Mouse (Mus musculus) CH12.LX (cell line): ENCODE data around the gene Ncf4. TPM values are rescaled to one million over a fixed set of nuclear protein-coding genes. Genes with fewer than 3 reads are reported as not detected.

Experiments used
- DNase-seq: peaks from one replicate; pipeline ENCODE4 v3.0.0-alpha.2; 2013; ENCODE audit errors: extremely low read depth
- H3K27ac ChIP-seq: 2 replicates; pipeline ENCODE4 v1.5.1; 2012; ENCODE audit warnings: low read depth, mild to moderate bottlenecking, control low read depth, moderate library complexity; ENCODE audit not compliant: insufficient read depth
- H3K27me3 ChIP-seq: replicated peaks from 2 replicates; pipeline ENCODE3; 2012; ENCODE audit warnings: inconsistent platforms
- H3K36me3 ChIP-seq, 2 experiments: replicated peaks in 1 of 2; 2 replicates each; pipeline versions ENCODE3 to v1.6.1; 2012; ENCODE audit warnings: inconsistent platforms in 1 of 2, low read length in 1 of 2, mild to moderate bottlenecking in 1 of 2, mixed read lengths in 1 of 2, moderate library complexity in 1 of 2; ENCODE audit not compliant: control insufficient read depth in 1 of 2, insufficient read depth in 1 of 2
- H3K4me1 ChIP-seq, 2 experiments: 2 replicates each; pipeline ENCODE4 v1.6.1; 2012; ENCODE audit warnings: inconsistent platforms in 1 of 2, moderate library complexity in 1 of 2; ENCODE audit not compliant: insufficient read depth in 2 of 2, control insufficient read depth in 1 of 2
- H3K4me2 ChIP-seq: 2 replicates; pipeline ENCODE4 v1.6.1; 2012; ENCODE audit warnings: low read depth, mild to moderate bottlenecking, control low read depth; ENCODE audit not compliant: poor library complexity, insufficient read depth, severe bottlenecking
- H3K4me3 ChIP-seq, 3 experiments: fragments of 150-350 bp in 1 of 3; sonication (generic) in 1 of 3; replicated peaks in 1 of 3; 2 replicates each; pipeline versions ENCODE3 to v1.5.1; 2011 to 2012; ENCODE audit warnings: low read depth in 2 of 3, low read length in 2 of 3, mild to moderate bottlenecking in 2 of 3, moderate library complexity in 2 of 3, control low read depth in 1 of 3, improper control_type of control experiment in 1 of 3, inconsistent platforms in 1 of 3, mixed read lengths in 1 of 3; ENCODE audit not compliant: poor library complexity in 1 of 3
- H3K79me2 ChIP-seq: replicated peaks from 2 replicates; pipeline ENCODE4 v1.6.1; 2012; ENCODE audit warnings: mild to moderate bottlenecking, moderate library complexity; ENCODE audit not compliant: control insufficient read depth, poor library complexity, insufficient read depth, severe bottlenecking; ENCODE audit errors: extremely low read depth
- H3K9ac ChIP-seq: 2 replicates; pipeline ENCODE4 v1.6.1; 2012; ENCODE audit warnings: low read depth, mild to moderate bottlenecking, control low read depth, moderate library complexity; ENCODE audit not compliant: insufficient read depth
- H3K9me3 ChIP-seq: replicated peaks from 2 replicates; pipeline ENCODE3; 2012; ENCODE audit warnings: low read length, inconsistent platforms, mixed read lengths
- BHLHE40 ChIP-seq: IDR thresholded peaks from 2 replicates; pipeline ENCODE4 v1.6.1; 2011; ENCODE audit warnings: mild to moderate bottlenecking, low read depth, low read length, improper control_type of control experiment
- CHD1 ChIP-seq: IDR thresholded peaks from 2 replicates; pipeline ENCODE4 v1.6.1; 2012; ENCODE audit warnings: low read depth, low read length, improper control_type of control experiment, inconsistent platforms
- CHD2 ChIP-seq: IDR thresholded peaks from 2 replicates; pipeline ENCODE4 v1.6.1; 2011; ENCODE audit warnings: low read length, improper control_type of control experiment
- CTCF ChIP-seq, 2 experiments: IDR thresholded peaks in 1 of 2; conservative IDR thresholded peaks in 1 of 2; 2 replicates each; pipeline ENCODE4 v1.5.1; 2011 to 2012; ENCODE audit warnings: low read depth in 2 of 2, low read length in 2 of 2, improper control_type of control experiment in 1 of 2, inconsistent platforms in 1 of 2, mild to moderate bottlenecking in 1 of 2, moderate library complexity in 1 of 2
- E2F4 ChIP-seq: IDR thresholded peaks from 2 replicates; pipeline ENCODE4 v1.6.1; 2011; ENCODE audit warnings: low read depth, low read length, improper control_type of control experiment; ENCODE audit not compliant: insufficient replicate concordance
- ELF1 ChIP-seq: IDR thresholded peaks from 2 replicates; pipeline ENCODE4 v1.6.1; 2014; ENCODE audit warnings: low read depth, mild to moderate bottlenecking, inconsistent platforms, low read length, improper control_type of control experiment
- EP300 ChIP-seq: IDR thresholded peaks from 2 replicates; pipeline ENCODE4 v1.6.1; 2011; ENCODE audit warnings: low read length, improper control_type of control experiment
- ETS1 ChIP-seq: conservative IDR thresholded peaks from 2 replicates; pipeline ENCODE4 v1.6.1; 2012; ENCODE audit warnings: low read depth, mild to moderate bottlenecking, inconsistent platforms, low read length, improper control_type of control experiment, moderate library complexity
- GABPA ChIP-seq: IDR thresholded peaks from 2 replicates; pipeline ENCODE4 v1.6.1; 2012; ENCODE audit warnings: low read depth, low read length, improper control_type of control experiment, inconsistent platforms; ENCODE audit not compliant: insufficient replicate concordance
- HCFC1 ChIP-seq: IDR thresholded peaks from 2 replicates; pipeline ENCODE4 v1.6.1; 2012; ENCODE audit warnings: low read depth, mild to moderate bottlenecking, inconsistent platforms, low read length, improper control_type of control experiment
- IRF4 ChIP-seq: IDR thresholded peaks from 2 replicates; pipeline ENCODE4 v1.6.1; 2014; ENCODE audit warnings: low read depth, mild to moderate bottlenecking, inconsistent platforms, low read length, improper control_type of control experiment
- JUN ChIP-seq: IDR thresholded peaks from 2 replicates; pipeline ENCODE4 v1.6.1; 2011; ENCODE audit warnings: low read depth, mild to moderate bottlenecking, low read length, improper control_type of control experiment, moderate library complexity; ENCODE audit not compliant: insufficient read depth
- JUND ChIP-seq: conservative IDR thresholded peaks from 2 replicates; pipeline ENCODE4 v1.6.1; 2011; ENCODE audit warnings: low read depth, low read length, improper control_type of control experiment
- KAT2A ChIP-seq: IDR thresholded peaks from 2 replicates; pipeline ENCODE4 v1.6.1; 2012; ENCODE audit warnings: low read length, improper control_type of control experiment, inconsistent platforms; ENCODE audit not compliant: insufficient replicate concordance
- MAFK ChIP-seq: IDR thresholded peaks from 2 replicates; pipeline ENCODE4 v1.6.1; 2011; ENCODE audit warnings: low read length, improper control_type of control experiment; ENCODE audit not compliant: insufficient replicate concordance
- MAX ChIP-seq: IDR thresholded peaks from 2 replicates; pipeline ENCODE4 v1.6.1; 2011; ENCODE audit warnings: low read length, improper control_type of control experiment
- MAZ ChIP-seq: IDR thresholded peaks from 2 replicates; pipeline ENCODE4 v1.6.1; 2012; ENCODE audit warnings: low read depth, mild to moderate bottlenecking, inconsistent platforms, low read length, improper control_type of control experiment, moderate library complexity
- MEF2A ChIP-seq: IDR thresholded peaks from 2 replicates; pipeline ENCODE4 v1.6.1; 2014; ENCODE audit warnings: low read depth, mild to moderate bottlenecking, inconsistent platforms, low read length, improper control_type of control experiment, borderline replicate concordance
- MXI1 ChIP-seq: IDR thresholded peaks from 2 replicates; pipeline ENCODE4 v1.6.1; 2011; ENCODE audit warnings: mild to moderate bottlenecking, low read depth, low read length, improper control_type of control experiment
- MYC ChIP-seq: IDR thresholded peaks from 2 replicates; pipeline ENCODE4 v1.6.1; 2011; ENCODE audit warnings: low read depth, mild to moderate bottlenecking, improper control_type of control experiment, low read length
- NELFE ChIP-seq: IDR thresholded peaks from 2 replicates; pipeline ENCODE4 v1.6.1; 2011; ENCODE audit warnings: low read depth, low read length, improper control_type of control experiment
- NRF1 ChIP-seq: IDR thresholded peaks from 2 replicates; pipeline ENCODE4 v1.6.1; 2014; ENCODE audit warnings: low read depth, mild to moderate bottlenecking, inconsistent platforms, low read length, improper control_type of control experiment, moderate library complexity
- PAX5 ChIP-seq: IDR thresholded peaks from 2 replicates; pipeline ENCODE4 v1.6.1; 2012; ENCODE audit warnings: low read length, inconsistent platforms, mixed read lengths
- POLR2A ChIP-seq: IDR thresholded peaks from 2 replicates; pipeline ENCODE4 v1.6.1; 2011; ENCODE audit warnings: low read depth, mild to moderate bottlenecking, improper control_type of control experiment, low read length
- POLR2AphosphoS2 ChIP-seq: IDR thresholded peaks from 2 replicates; pipeline ENCODE4 v1.6.1; 2011; ENCODE audit warnings: low read depth, low read length, improper control_type of control experiment
- RAD21 ChIP-seq: IDR thresholded peaks from 2 replicates; pipeline ENCODE4 v1.6.1; 2011; ENCODE audit warnings: low read depth, mild to moderate bottlenecking, low read length, improper control_type of control experiment, moderate library complexity
- RCOR1 ChIP-seq: conservative IDR thresholded peaks from 2 replicates; pipeline ENCODE4 v1.6.1; 2012; ENCODE audit warnings: low read depth, mild to moderate bottlenecking, inconsistent platforms, low read length, improper control_type of control experiment
- SIN3A ChIP-seq: IDR thresholded peaks from 2 replicates; pipeline ENCODE4 v1.6.1; 2012; ENCODE audit warnings: low read length, improper control_type of control experiment, inconsistent platforms
- SMC3 ChIP-seq: IDR thresholded peaks from 2 replicates; pipeline ENCODE4 v1.6.1; 2011; ENCODE audit warnings: low read depth, low read length, improper control_type of control experiment
- TBP ChIP-seq: conservative IDR thresholded peaks from 2 replicates; pipeline ENCODE4 v1.6.1; 2011; ENCODE audit warnings: low read depth, low read length, improper control_type of control experiment
- TCF12 ChIP-seq: IDR thresholded peaks from 2 replicates; pipeline ENCODE4 v1.6.1; 2014; ENCODE audit warnings: low read depth, mild to moderate bottlenecking, inconsistent platforms, low read length, improper control_type of control experiment
- UBTF ChIP-seq: IDR thresholded peaks from 2 replicates; pipeline ENCODE4 v1.6.1; 2012; ENCODE audit warnings: low read depth, mild to moderate bottlenecking, inconsistent platforms, low read length, improper control_type of control experiment, moderate library complexity
- USF1 ChIP-seq: IDR thresholded peaks from 2 replicates; pipeline ENCODE4 v1.6.1; 2014; ENCODE audit warnings: low read depth, mild to moderate bottlenecking, inconsistent platforms, low read length, improper control_type of control experiment
- USF2 ChIP-seq: conservative IDR thresholded peaks from 2 replicates; pipeline ENCODE4 v1.6.1; 2011; ENCODE audit warnings: low read depth, low read length, improper control_type of control experiment
- ZC3H11A ChIP-seq: IDR thresholded peaks from 2 replicates; pipeline ENCODE4 v1.6.1; 2012; ENCODE audit warnings: low read depth, mild to moderate bottlenecking, inconsistent platforms, low read length, improper control_type of control experiment
- ZKSCAN1 ChIP-seq: IDR thresholded peaks from 2 replicates; pipeline ENCODE4 v1.6.1; 2012; ENCODE audit warnings: low read depth, inconsistent platforms, low read length, improper control_type of control experiment, borderline replicate concordance
- ZMIZ1 ChIP-seq: IDR thresholded peaks from 2 replicates; pipeline ENCODE4 v1.6.1; 2012; ENCODE audit warnings: low read depth, mild to moderate bottlenecking, inconsistent platforms, low read length, improper control_type of control experiment
- ZNF384 ChIP-seq: IDR thresholded peaks from 2 replicates; pipeline ENCODE4 v1.6.1; 2012; ENCODE audit warnings: low read depth, low read length, improper control_type of control experiment, inconsistent platforms
- dilution Hi-C: fragments of 300-500 bp; cut with MboI; formaldehyde crosslinking; loops from 2 replicates; pipeline ENCODE4 v1.14.3; 2020; ENCODE audit warnings: low sequenced_read_pairs; ENCODE audit not compliant: extremely low pct_unique_long_range_greater_than_20kb, extremely low pct_ligation_motif_present
- in situ Hi-C: fragments of 300-500 bp; cut with MboI; formaldehyde crosslinking; loops from 3 replicates; pipeline ENCODE4 v1.14.3; 2019; ENCODE audit warnings: low sequenced_read_pairs, low pct_ligation_motif_present, low pct_unique_long_range_greater_than_20kb, mixed read lengths
- polyA plus RNA-seq: library from polyadenylated mRNA; unstranded; fragments of >175 nt; gene quantifications from 2 replicates; pipeline ENCODE4 v1.2.1, GENCODE M21; 2012; ENCODE audit warnings: low read depth; ENCODE audit not compliant: insufficient read length
- total RNA-seq, 2 experiments: library from RNA; depleted of rRNA; stranded (reverse); fragments of 300-350 nt in 1 of 2; fragments of >200 nt in 1 of 2; gene quantifications; 2 replicates each; pipeline ENCODE4 v1.2.3; 2012 to 2014

Ncf4 gene
- total and polyA plus RNA-seq, 3 experiments: 145 to 339 (median 177) TPM

- in situ Hi-C loops: loop anchor here (10.0 kb wide), 1 partner anchor 265 kb away; the partner anchor contains the start of gene Eif3d
- Histone ChIP-seq H3K4me1 (peaks cover 36 to 54% of the 10 kb centered on the region in 2 experiments), H3K4me3 (peak overlapping the region in 1 of 3 experiments; percentile 56), H3K9ac (peak overlapping the region; percentile 24), H3K4me2 (peak overlapping the region; percentile 4), H3K27ac (peak overlapping the region; percentile 83), H3K9me3 (no peaks in the 10 kb centered on the region), H3K79me2 (no peaks in the 10 kb centered on the region), H3K36me3 (no peaks in the 10 kb centered on the region), H3K27me3 (no peaks in the 10 kb centered on the region)
- dilution Hi-C loops: no loop called here
- TF ChIP-seq ETS1: peak; percentile 59; the same call in 1 of the 2 replicates
- peak; percentile 72; the same call in 1 of the 2 replicates for TF ChIP-seq MXI1
- TF ChIP-seq MAX: peak; percentile 94
- no peak for TF ChIP-seq PAX5
- peak; percentile 38; the same call in 1 of the 2 replicates for TF ChIP-seq MAZ
- no peak for TF ChIP-seq HCFC1
- peak; percentile 34; the same call in 1 of the 2 replicates for TF ChIP-seq USF2
- peak; percentile 90 for TF ChIP-seq MEF2A
- peak; percentile 47; the same call in 1 of the 2 replicates for TF ChIP-seq TCF12
- TF ChIP-seq KAT2A: no peak
- peak; percentile 46; the same call in 1 of the 2 replicates for TF ChIP-seq IRF4
- TF ChIP-seq JUN: no peak
- TF ChIP-seq JUND: no peak
- TF ChIP-seq SMC3: no peak
- no peak for TF ChIP-seq ZNF384
- TF ChIP-seq ZMIZ1: no peak; the same call in 1 of the 2 replicates
- TF ChIP-seq GABPA: no peak
- TF ChIP-seq POLR2AphosphoS2: no peak
- peak; percentile 64 for TF ChIP-seq POLR2A
- TF ChIP-seq RAD21: no peak
- no peak for TF ChIP-seq ZC3H11A
- 0 out of 2 replicates have a peak, but pooled peaks have one; percentile 26 for TF ChIP-seq EP300
- peak; percentile 97 for TF ChIP-seq BHLHE40
- no peak for TF ChIP-seq NELFE
- no peak for TF ChIP-seq E2F4
- TF ChIP-seq RCOR1: no peak
- TF ChIP-seq SIN3A: no peak
- no peak for TF ChIP-seq UBTF
- peak; percentile 35; the same call in 1 of the 2 replicates for TF ChIP-seq ELF1
- TF ChIP-seq CHD2: no peak
- TF ChIP-seq MAFK: no peak
- TF ChIP-seq NRF1: no peak
- TF ChIP-seq USF1: peak; percentile 69
- TF ChIP-seq TBP: no peak
- peak in 1 of 2 experiments; percentile 6; a peak in 1 of 4 replicates for TF ChIP-seq CTCF (conservative IDR thresholded peaks at IDR 0.05 in 1 of 2, IDR thresholded peaks at IDR 0.05 in 1 of 2; ENCODE audit: low read depth in 2 of 2, low read length in 2 of 2)
- TF ChIP-seq CHD1: no peak
- no peak for TF ChIP-seq ZKSCAN1
- peak; percentile 95 for TF ChIP-seq MYC
- peak; percentile 77 for DNase-seq
These were observed 4.5 kb upstream of the Ncf4 start for GRCm38 (mm10) chr15:78239956-78240617.
